Mouse (Mus musculus): ENCODE measurements around the gene Cpvl. TPM values are rescaled to one million over a fixed set of nuclear protein-coding genes. Genes with fewer than 3 reads are reported as not detected.

The Cpvl gene
- polyA plus RNA-seq, 1 experiment from 2014 or later, result not detected

DNA sequence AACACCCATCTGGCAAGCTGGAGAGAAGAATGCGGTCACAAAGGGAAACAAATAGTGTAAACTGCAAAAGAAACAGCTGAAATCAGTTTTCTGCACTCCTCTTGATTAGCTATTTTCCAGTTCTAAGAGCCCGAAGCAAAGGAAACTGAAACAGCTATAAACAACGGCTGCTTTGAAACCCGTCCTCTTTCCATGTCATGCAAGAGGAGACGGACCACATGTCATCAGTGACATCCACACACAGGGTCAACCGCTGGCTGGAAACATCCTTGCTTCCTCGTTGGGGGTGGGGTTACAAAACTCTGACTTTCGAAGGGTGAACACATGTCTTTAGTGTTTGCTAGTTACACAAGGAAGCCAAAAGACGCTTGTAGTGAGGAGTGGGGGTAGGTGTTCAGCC is 27.6 kb downstream of the Cpvl start:
- H3K4me1 ChIP-seq, result peaks cover 9% of the 10 kb centered on the region
- no peak overlapping the region for H3K9ac ChIP-seq
- no peak for ATAC-seq
- H3K9me3 ChIP-seq (replicated peaks), result no peaks in the 10 kb centered on the region
- H3K27me3 ChIP-seq, result 0 out of 2 replicates have a peak, but pooled peaks cover under 1% of the 10 kb centered on the region
- H3K4me3 ChIP-seq, result no peak overlapping the region
- no peak overlapping the region for H3K27ac ChIP-seq
- WGBS, result 62% methylated on average over 9 of the region's 9 CpGs
- H3K4me2 ChIP-seq, result no peak overlapping the region
- no peaks in the 10 kb centered on the region for H3K36me3 ChIP-seq (ENCODE audit: poor library complexity, severe bottlenecking)

DNA sequence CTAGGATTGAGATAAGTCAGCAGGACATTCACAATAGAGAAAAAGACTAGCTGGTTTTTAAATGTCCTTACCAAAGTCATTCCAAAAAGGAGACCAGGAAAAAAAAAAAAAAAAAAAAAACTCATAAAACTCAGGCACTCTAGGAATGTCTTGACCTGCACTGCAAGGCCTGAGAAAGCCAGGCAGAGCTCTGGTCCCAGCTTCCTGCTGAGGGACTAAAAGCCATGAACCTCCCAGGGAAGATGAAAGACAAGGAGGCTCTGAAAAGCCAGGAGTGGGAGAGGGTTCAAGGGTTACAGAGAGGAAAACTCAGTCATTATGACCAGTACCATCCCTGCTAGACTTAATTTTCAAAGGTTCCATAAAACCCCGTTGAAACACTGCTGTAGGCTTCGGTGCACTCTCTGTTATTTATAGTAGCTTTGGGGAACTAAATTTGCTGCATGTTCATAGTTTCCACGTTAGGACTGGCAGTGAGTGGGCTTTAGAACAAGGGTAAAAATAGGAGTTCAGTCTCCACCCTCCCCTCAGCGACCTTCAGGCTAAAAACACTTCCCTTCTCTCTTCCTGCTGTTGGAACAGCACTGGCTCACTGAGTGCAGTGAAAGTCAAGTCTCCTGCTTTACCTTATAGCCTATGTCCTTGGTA is 30.0 kb downstream of the Cpvl start:
- Histone ChIP-seq H3K9ac (no peak overlapping the region), H3K27ac (no peak overlapping the region), H3K9me3 (replicated peaks) (no peaks in the 10 kb centered on the region), H3K36me3 (ENCODE audit: poor library complexity, severe bottlenecking) (no peaks in the 10 kb centered on the region), H3K4me2 (no peak overlapping the region), H3K27me3 (no peaks in the 10 kb centered on the region), H3K4me1 (peaks cover 9% of the 10 kb centered on the region), H3K4me3 (no peak overlapping the region)
- WGBS, result 48% methylated on average over 4 of the region's 4 CpGs
- no peak for ATAC-seq

DNA sequence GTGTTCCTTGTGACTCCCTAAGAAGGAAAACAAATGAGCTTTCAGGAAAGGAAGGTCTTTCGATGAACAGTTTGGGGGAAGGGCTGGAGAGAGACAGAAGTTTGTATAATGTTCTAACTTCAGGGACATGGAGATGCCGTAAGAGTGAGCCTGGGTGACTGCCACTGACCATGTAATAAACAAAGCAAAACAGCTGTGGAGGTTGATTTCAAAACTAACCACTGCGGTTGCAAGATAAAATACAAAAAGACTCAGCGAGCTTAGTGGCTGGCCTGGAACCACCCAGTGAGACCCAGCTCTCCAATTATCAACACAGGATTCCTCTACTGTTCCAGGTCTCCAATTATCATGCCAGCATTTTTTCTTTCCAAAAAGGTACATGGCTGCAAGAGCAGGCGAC is 33.6 kb downstream of the Cpvl start:
- no peaks in the 10 kb centered on the region for H3K27me3 ChIP-seq
- 83% methylated on average over 5 of the region's 5 CpGs for WGBS

DNA sequence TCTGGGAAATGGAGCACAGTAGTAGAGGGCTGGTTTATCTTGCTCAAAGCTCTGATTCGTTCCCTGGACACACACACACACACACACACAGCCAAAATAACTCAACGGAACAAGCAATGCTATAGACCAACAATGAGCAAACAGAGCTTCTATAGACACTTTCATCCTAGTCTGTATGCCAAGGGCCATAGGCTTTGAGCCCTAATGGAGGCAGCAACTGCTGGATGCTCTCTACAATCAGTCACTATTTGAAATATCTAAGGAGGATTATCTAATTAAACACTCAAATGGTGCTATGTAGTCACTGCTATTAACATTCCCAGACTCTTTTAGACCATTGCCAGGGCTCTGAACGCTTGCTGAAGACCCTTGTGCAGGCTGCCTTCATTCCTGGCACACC is 34.1 kb downstream of the Cpvl start:
- Histone ChIP-seq H3K4me3 (no peak overlapping the region), H3K36me3 (ENCODE audit: poor library complexity, severe bottlenecking) (no peaks in the 10 kb centered on the region), H3K9me3 (replicated peaks) (no peaks in the 10 kb centered on the region), H3K27ac (no peak overlapping the region), H3K4me2 (no peak overlapping the region), H3K27me3 (no peaks in the 10 kb centered on the region), H3K9ac (no peak overlapping the region), H3K4me1 (no peaks in the 10 kb centered on the region)
- no peak for ATAC-seq
- WGBS, result 53% methylated on average over 3 of the region's 3 CpGs

More for the DNA sequence above, 33.6 kb downstream of the Cpvl start:
- Histone ChIP-seq H3K4me2 (no peak overlapping the region), H3K27ac (no peak overlapping the region), H3K36me3 (ENCODE audit: poor library complexity, severe bottlenecking) (no peaks in the 10 kb centered on the region), H3K9me3 (replicated peaks) (no peaks in the 10 kb centered on the region), H3K4me3 (no peak overlapping the region), H3K4me1 (peaks cover under 1% of the 10 kb centered on the region; the same call in 1 of the 2 replicates), H3K9ac (no peak overlapping the region)
- no peak for ATAC-seq

DNA sequence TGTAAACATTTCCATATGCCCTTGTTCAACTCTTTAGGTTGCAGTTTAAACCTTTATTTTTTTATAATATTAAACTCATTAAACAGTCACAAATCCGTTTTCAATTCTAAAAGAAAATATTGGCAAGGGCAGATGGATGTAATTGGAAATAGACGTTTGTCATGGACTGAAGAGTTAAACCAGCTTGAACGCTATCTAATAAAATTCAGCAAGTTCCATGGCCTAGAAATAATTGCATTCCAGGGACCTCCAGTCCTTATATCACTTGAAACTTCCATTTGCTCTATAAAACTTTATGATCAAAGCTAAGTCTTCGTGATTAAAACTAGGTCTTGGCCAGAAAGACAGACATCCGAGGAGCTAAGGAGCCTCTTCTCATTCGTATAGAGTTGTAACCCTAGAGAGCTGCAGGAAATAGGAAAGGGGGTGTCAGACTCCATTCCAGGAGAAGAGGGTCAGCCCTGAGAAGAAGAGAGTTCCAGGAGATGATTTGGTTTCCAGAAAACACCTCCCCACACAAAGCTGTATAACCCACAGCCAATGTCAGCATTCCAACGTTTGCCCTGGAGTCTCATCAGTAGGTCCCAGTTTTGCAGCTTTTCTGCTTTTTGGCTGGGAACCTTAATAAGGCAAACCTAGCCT is 36.2 kb downstream of the Cpvl start:
- Histone ChIP-seq H3K9me3 (replicated peaks) (no peaks in the 10 kb centered on the region), H3K27ac (no peak overlapping the region), H3K4me2 (no peak overlapping the region), H3K36me3 (ENCODE audit: poor library complexity, severe bottlenecking) (no peaks in the 10 kb centered on the region), H3K4me1 (no peaks in the 10 kb centered on the region), H3K27me3 (no peaks in the 10 kb centered on the region), H3K4me3 (no peak overlapping the region), H3K9ac (no peak overlapping the region)
- WGBS, result 84% methylated on average over 7 of the region's 7 CpGs
- no peak for ATAC-seq

DNA sequence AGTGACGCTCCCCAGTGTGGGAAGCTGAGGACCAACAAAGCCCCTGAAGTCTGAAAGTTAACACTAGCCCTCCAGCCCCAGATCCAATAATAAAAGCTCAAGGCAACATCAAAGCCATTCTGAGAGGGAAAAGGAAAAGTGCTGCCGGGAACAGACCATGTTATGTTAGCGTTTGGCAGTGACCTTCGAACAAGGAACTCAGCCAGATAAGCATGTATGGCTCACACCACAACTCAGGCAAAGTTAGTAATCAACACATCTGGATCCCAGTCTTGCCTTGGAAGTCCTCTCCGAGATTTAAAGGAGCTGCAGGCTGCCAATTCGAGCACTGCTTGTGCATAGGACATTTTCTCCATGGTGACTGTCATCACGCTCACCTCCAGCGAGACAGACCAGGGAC is 38.7 kb downstream of the Cpvl start:
- no peaks in the 10 kb centered on the region for H3K27me3 ChIP-seq
- no peaks in the 10 kb centered on the region for H3K4me1 ChIP-seq
- no peaks in the 10 kb centered on the region for H3K9me3 ChIP-seq (replicated peaks)
- H3K27ac ChIP-seq, result no peak overlapping the region
- WGBS, result 58% methylated on average over 8 of the region's 8 CpGs
- H3K36me3 ChIP-seq (ENCODE audit: poor library complexity, severe bottlenecking), result no peaks in the 10 kb centered on the region
- H3K4me3 ChIP-seq, result no peak overlapping the region
- H3K4me2 ChIP-seq, result no peak overlapping the region
- ATAC-seq, result no peak
- H3K9ac ChIP-seq, result no peak overlapping the region

DNA sequence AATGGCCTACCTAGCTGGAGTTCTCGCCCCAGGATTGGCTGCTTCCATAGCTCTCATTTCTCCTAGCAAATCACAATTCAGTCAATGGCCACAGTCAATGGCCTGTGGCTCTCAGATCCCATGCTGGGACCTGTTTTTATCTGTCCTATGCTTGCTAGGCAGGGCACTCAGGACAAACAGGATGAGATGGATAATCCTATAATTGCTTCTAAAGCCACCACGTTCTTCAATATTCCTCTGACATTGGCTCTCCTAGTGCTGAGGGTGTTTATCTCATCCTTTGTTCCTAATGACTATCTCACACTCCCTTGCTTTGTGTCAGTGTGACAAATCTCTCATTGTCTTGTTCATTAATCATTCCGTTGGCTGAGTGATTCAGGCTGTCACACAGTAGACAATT is 39.5 kb downstream of the Cpvl start:
- Histone ChIP-seq H3K9ac (no peak overlapping the region), H3K4me2 (no peak overlapping the region), H3K9me3 (replicated peaks) (no peaks in the 10 kb centered on the region), H3K27me3 (no peaks in the 10 kb centered on the region), H3K4me1 (no peaks in the 10 kb centered on the region), H3K36me3 (ENCODE audit: poor library complexity, severe bottlenecking) (no peaks in the 10 kb centered on the region), H3K27ac (no peak overlapping the region), H3K4me3 (no peak overlapping the region)
- 9% methylated on average over 3 of the region's 3 CpGs for WGBS
- no peak for ATAC-seq

DNA sequence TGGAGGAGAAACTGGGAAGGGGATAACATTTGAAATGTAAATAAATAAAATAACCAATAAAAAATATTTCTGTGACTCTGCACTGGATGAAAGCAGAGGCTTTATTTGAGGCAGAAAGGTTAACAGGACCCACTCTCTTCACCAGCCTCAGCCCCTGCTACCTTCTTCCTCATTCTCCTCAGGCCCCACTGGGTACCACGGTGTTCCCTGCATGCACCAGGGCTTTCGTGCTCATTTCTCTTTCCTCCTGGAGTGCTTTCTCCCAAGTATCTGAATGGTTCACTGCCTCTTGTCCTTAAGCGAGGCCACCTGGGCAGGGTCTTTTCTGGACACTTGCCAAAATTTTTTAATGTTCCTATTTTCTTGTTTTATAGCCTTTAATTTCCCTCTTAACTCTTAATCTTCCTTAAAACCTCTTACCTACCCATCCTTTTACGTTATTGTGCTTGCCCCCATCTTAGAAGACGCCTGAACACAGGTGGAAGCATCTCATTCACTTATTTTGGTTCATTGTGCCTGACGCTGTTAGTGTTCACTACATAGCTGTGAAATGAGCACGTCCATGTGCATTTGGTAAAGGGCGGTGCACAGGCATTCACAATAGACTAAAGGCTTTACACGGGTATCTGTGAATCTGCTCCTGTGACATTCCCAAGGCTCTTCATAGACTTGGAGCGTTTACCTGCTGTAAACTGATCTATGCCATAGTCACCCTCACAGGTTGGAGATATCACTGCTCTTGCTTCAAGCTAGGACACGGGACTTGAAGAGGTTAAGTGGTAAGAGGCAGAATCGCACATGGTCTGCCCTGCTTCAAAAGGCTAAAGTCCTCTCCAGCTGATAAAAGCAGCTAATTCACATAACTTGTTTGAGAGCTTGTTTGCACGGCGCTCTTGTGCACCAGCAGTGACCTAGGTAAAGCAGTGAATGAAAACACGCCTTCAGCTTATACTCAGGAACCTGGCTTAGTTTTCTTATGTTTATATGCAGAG is 41.0 kb downstream of the Cpvl start:
- no peak overlapping the region for H3K4me2 ChIP-seq
- H3K9me3 ChIP-seq (replicated peaks), result no peaks in the 10 kb centered on the region
- H3K9ac ChIP-seq, result no peak overlapping the region
- H3K4me3 ChIP-seq, result no peak overlapping the region
- 81% methylated on average over 15 of the region's 15 CpGs for WGBS
- ATAC-seq, result no peak
- no peak overlapping the region for H3K27ac ChIP-seq
- H3K4me1 ChIP-seq, result no peaks in the 10 kb centered on the region
- H3K27me3 ChIP-seq, result no peaks in the 10 kb centered on the region
- no peaks in the 10 kb centered on the region for H3K36me3 ChIP-seq (ENCODE audit: poor library complexity, severe bottlenecking)

DNA sequence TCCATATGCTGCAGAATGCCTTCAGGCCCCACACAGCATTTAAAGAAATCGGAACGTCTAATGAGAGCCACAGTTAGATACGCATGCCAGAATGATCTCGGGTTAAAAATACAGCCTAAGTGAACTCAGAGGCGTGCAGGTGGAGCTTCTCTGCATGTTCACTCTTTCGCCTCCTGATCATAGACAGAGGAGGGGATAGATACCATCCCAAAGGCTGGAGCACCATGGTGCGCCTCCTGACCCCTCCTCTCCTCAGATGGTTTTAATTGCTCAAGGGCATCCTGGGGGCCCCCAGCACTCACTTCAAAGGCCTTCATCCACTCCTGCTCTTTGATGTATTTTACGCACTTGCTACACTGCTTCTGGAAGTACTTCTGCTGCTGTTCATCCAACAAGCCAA is 46.9 kb downstream of the Cpvl start:
- Histone ChIP-seq H3K4me2 (no peak overlapping the region), H3K27ac (no peak overlapping the region), H3K9me3 (replicated peaks) (no peaks in the 10 kb centered on the region), H3K36me3 (ENCODE audit: poor library complexity, severe bottlenecking) (no peaks in the 10 kb centered on the region), H3K27me3 (no peaks in the 10 kb centered on the region), H3K9ac (no peak overlapping the region), H3K4me3 (no peak overlapping the region), H3K4me1 (no peaks in the 10 kb centered on the region)
- ATAC-seq, result no peak
- WGBS, result 69% methylated on average over 8 of the region's 8 CpGs

DNA sequence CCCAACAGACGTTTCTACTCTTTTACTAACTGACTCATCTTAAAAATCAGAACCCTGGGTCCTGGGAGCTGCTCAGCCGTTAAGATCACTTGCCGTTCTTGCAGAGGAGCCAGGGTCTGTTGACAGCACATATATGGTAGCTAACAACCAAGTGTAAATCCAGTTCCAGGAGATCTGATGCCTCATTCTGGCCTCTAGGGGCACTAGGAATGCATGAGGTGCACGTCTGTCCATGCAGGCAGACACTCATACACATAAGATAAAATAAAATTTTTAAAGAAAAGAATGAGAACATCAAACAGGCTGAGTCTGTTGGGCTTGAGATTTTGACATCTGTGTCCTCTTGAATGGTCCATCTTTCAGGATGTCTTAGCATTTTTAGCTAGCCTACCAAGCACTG is 48.6 kb downstream of the Cpvl start:
- H3K4me1 ChIP-seq, result no peaks in the 10 kb centered on the region
- H3K27ac ChIP-seq, result no peak overlapping the region
- no peak for ATAC-seq
- H3K4me3 ChIP-seq, result no peak overlapping the region
- no peak overlapping the region for H3K9ac ChIP-seq
- no peaks in the 10 kb centered on the region for H3K27me3 ChIP-seq
- H3K4me2 ChIP-seq, result no peak overlapping the region
- 79% methylated on average over 4 of the region's 4 CpGs for WGBS
- no peaks in the 10 kb centered on the region for H3K9me3 ChIP-seq (replicated peaks)
- no peaks in the 10 kb centered on the region for H3K36me3 ChIP-seq (ENCODE audit: poor library complexity, severe bottlenecking)

DNA sequence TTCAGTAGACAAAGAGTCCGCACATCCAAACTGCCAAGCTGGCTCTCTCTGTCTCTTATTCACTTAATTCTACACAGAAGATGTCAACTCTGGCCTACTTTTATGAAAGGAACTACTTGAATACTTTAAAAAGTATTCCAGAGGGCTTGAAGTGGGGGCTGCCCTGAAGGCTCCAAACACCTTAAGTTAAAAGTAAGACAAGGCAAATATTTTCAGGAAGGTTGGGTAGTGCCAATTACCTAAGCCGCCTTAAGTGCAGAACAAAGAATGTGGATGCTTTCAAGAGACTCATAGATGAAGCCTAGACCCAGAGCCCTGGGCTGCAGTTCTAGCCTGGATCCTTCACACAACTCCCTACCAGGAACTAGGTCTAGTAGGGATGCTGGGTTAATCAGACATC is 52.3 kb downstream of the Cpvl start:
- Histone ChIP-seq H3K4me2 (no peak overlapping the region), H3K9me3 (replicated peaks) (no peaks in the 10 kb centered on the region), H3K36me3 (ENCODE audit: poor library complexity, severe bottlenecking) (no peaks in the 10 kb centered on the region), H3K4me3 (no peak overlapping the region), H3K27me3 (no peaks in the 10 kb centered on the region), H3K27ac (no peak overlapping the region), H3K4me1 (no peaks in the 10 kb centered on the region), H3K9ac (no peak overlapping the region)
- 91% methylated on average over 2 of the region's 2 CpGs for WGBS
- ATAC-seq, result no peak

DNA sequence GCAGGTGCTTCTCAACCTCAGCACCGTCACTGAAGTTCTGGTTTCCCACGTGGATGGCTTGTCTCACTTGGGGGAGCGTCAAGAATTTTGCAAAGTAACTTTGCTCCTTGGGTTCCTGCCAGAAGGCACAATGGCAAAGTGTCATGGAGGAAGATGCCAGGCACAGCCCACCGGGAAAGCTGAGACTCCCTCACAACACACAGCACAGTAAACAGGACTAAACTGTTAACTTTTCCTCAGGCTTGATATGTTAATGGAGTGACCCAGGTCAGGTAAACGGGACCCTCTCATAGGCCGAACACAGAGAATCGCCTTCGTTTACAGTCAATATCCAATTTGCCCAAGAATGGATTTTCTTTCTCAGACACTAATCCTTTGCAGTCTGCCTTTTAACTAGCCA is 53.3 kb downstream of the Cpvl start:
- Histone ChIP-seq H3K9me3 (replicated peaks) (no peaks in the 10 kb centered on the region), H3K4me1 (no peaks in the 10 kb centered on the region), H3K4me3 (no peak overlapping the region), H3K9ac (no peak overlapping the region), H3K27me3 (no peaks in the 10 kb centered on the region), H3K36me3 (ENCODE audit: poor library complexity, severe bottlenecking) (no peaks in the 10 kb centered on the region), H3K4me2 (no peak overlapping the region), H3K27ac (no peak overlapping the region)
- WGBS, result 47% methylated on average over 8 of the region's 8 CpGs
- no peak for ATAC-seq
